Mouse (Mus musculus) liver, postnatal 0 days (tissue): ENCODE results near the gene Lexm. TPM values are rescaled to one million over a fixed set of nuclear protein-coding genes. Genes with fewer than 3 reads are reported as not detected.

Source experiments
- ATAC-seq: fragments of 200-750 bp; cut with Nextera tagmentation; 2 replicates; pipeline ENCODE4 v1.8.0; 2017; ENCODE audit warnings: mild to moderate bottlenecking, moderate library complexity
- DNase-seq: peaks from one replicate; pipeline ENCODE4 v3.0.0-alpha.2; 2016
- H3K27ac ChIP-seq: fragments of 300-500 bp; sonication (generic); 2 replicates; pipeline ENCODE4 v1.5.1; 2014; ENCODE audit warnings: antibody characterized with exemption, moderate library complexity, mild to moderate bottlenecking, low read depth
- H3K27me3 ChIP-seq: fragments of 300-500 bp; sonication (generic); 2 replicates; pipeline ENCODE4 v1.6.1; 2014; ENCODE audit warnings: low read length, control low read depth, mixed read lengths; ENCODE audit not compliant: insufficient read depth
- H3K36me3 ChIP-seq: fragments of 300-500 bp; sonication (generic); replicated peaks from 2 replicates; pipeline ENCODE4 v1.6.1; 2014; ENCODE audit warnings: mild to moderate bottlenecking, control low read depth, low read length, moderate library complexity, mixed read lengths; ENCODE audit not compliant: insufficient read depth
- H3K4me1 ChIP-seq: fragments of 300-500 bp; sonication (generic); 2 replicates; pipeline ENCODE4 v1.6.1; 2014; ENCODE audit warnings: antibody characterized with exemption, mild to moderate bottlenecking, control low read depth; ENCODE audit not compliant: insufficient read depth
- H3K4me2 ChIP-seq: fragments of 300-500 bp; sonication (generic); 2 replicates; pipeline ENCODE4 v1.6.1; 2014; ENCODE audit warnings: low read depth, mild to moderate bottlenecking, low read length, moderate library complexity, mixed read lengths
- H3K4me3 ChIP-seq: fragments of 300-500 bp; sonication (generic); 2 replicates; pipeline ENCODE4 v1.5.1; 2014; ENCODE audit warnings: low read depth, low read length
- H3K9ac ChIP-seq: fragments of 300-500 bp; sonication (generic); replicated peaks from 2 replicates; pipeline ENCODE4 v1.6.1; 2014; ENCODE audit warnings: mild to moderate bottlenecking, moderate library complexity
- H3K9me3 ChIP-seq: fragments of 300-500 bp; sonication (generic); 2 replicates; pipeline ENCODE4 v1.6.1; 2016; ENCODE audit warnings: mild to moderate bottlenecking, control low read depth, low read length, mixed read lengths
- CTCF ChIP-seq: sonication (generic); IDR thresholded peaks from 2 replicates; pipeline ENCODE4 v1.5.1; 2016; ENCODE audit warnings: antibody characterized with exemption, low read depth
- EP300 ChIP-seq: IDR thresholded peaks from 2 replicates; pipeline ENCODE4 v1.6.1; 2016; ENCODE audit warnings: antibody characterized with exemption, low read depth, mild to moderate bottlenecking
- WGBS: fragments of 180-500 bp; shearing (Covaris S2); extraction: QIAGEN DNeasy Blood & Tissue Kit; methylation state at CpG from one replicate; pipeline ENCODE4 v1.1.7; 2014; ENCODE audit not compliant: insufficient replicate concordance; 5-methylcytosine and 5-hydroxymethylcytosine counted together
- polyA plus RNA-seq: library from polyadenylated mRNA; unstranded; fragments of >200 nt; fragmentation: Nextera tagmentation; extraction: Ambion mirVana; gene quantifications from 2 replicates; pipeline ENCODE4 v1.2.1, GENCODE M21; 2015

Lexm gene
- polyA plus RNA-seq, 1 experiment from 2014 or later, result not detected

- no peaks in the 10 kb centered on the region for H3K9me3 ChIP-seq
- peaks cover 9% of the 10 kb centered on the region; the same call in 1 of the 2 replicates for H3K36me3 ChIP-seq
- peak overlapping the region; percentile 85 for H3K4me3 ChIP-seq
- H3K4me2 ChIP-seq, result peak overlapping the region; percentile 98
- peak overlapping the region; percentile 95 for H3K27ac ChIP-seq
- H3K27me3 ChIP-seq, result 0 out of 2 replicates have a peak, but pooled peaks cover 3% of the 10 kb centered on the region
- WGBS, result 4% methylated on average over 19 of the region's 20 CpGs
- TF ChIP-seq CTCF (no peak), EP300 (peak; percentile 39; the same call in 1 of the 2 replicates)
- peak overlapping the region; percentile 83 for H3K9ac ChIP-seq
- DNase-seq, result no peak
- ATAC-seq, result peak; percentile 71
- H3K4me1 ChIP-seq, result peaks cover 9% of the 10 kb centered on the region
Observed at GRCm38 (mm10) chr4:106560213-106560845, 56.7 kb downstream of the Lexm start.

GRCm38 (mm10) chr4:106559343-106560212 lies 57.5 kb downstream of the Lexm start:
- ATAC-seq, result peak; percentile 54
- H3K9me3 ChIP-seq, result no peaks in the 10 kb centered on the region
- H3K27me3 ChIP-seq, result 0 out of 2 replicates have a peak, but pooled peaks cover 3% of the 10 kb centered on the region
- peak overlapping the region; percentile 95 for H3K27ac ChIP-seq
- 0 out of 2 replicates have a peak, but pooled peaks cover 2% of the 10 kb centered on the region for H3K36me3 ChIP-seq
- DNase-seq, result peak; percentile 38
- H3K4me3 ChIP-seq, result peak overlapping the region; percentile 85
- peak overlapping the region; percentile 83 for H3K9ac ChIP-seq
- TF ChIP-seq CTCF, result no peak
- peak; percentile 66 for TF ChIP-seq EP300
- peaks cover 9% of the 10 kb centered on the region for H3K4me1 ChIP-seq
- 31% methylated on average over 13 of the region's 13 CpGs for WGBS
- H3K4me2 ChIP-seq, result peak overlapping the region; percentile 98

DNA sequence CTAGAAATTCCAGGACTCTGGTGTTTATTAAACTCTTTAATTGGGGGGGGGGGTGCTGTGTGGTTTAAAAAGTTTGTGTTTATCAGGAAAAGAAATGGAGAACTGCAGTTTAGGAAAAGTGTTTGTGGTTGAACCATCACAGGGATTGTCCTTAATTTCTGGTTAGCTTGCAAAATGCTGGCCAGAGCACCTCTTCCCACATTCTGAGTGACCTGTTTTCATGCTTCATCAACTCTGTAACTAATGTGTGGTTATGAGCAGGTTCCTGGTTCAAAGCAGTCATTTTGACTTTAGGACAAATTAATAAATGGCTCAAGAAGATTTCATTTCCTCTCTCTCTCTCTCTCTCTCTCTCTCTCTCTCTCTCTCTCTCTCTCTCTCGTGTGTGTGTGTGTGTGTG lies 59.1 kb downstream of the Lexm start:
- H3K27ac ChIP-seq, result peak overlapping the region; percentile 95
- TF ChIP-seq CTCF (no peak), EP300 (no peak)
- 0 out of 2 replicates have a peak, but pooled peaks cover 3% of the 10 kb centered on the region for H3K27me3 ChIP-seq
- H3K9ac ChIP-seq, result no peak overlapping the region
- H3K4me3 ChIP-seq, result no peak overlapping the region
- ATAC-seq (no peak), DNase-seq (no peak)
- no peaks in the 10 kb centered on the region for H3K36me3 ChIP-seq
- no peaks in the 10 kb centered on the region for H3K9me3 ChIP-seq
- no peak overlapping the region for H3K4me2 ChIP-seq
- H3K4me1 ChIP-seq, result peaks cover 9% of the 10 kb centered on the region
- no CpG with 5 or more reads among the region's 1 CpGs for WGBS

DNA sequence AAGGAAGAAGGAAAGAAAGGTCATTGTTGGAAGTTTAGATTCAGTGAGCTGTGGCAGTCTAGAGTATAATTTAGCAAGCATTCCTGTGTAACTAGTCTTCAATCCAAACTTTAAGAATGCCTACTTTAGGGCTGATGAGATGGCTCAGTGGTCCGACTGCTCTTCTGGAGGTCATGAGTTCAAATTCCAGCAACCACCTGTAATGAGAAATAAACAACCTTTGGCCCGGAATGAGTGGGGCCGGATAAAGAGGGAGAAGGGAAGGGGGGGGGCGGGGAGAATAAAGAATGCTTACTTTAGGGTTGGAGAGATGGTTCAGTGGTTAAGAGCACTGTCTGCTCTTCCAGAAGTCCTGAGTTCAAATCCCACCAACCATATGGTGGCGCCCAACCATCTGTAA lies 59.8 kb downstream of the Lexm start:
- WGBS, result 63% methylated on average over 5 of the region's 5 CpGs
- no peaks in the 10 kb centered on the region for H3K9me3 ChIP-seq
- TF ChIP-seq EP300 (no peak), CTCF (no peak)
- H3K4me3 ChIP-seq, result no peak overlapping the region
- no peak for ATAC-seq
- no peak overlapping the region; the same call in 1 of the 2 replicates for H3K27ac ChIP-seq
- no peaks in the 10 kb centered on the region for H3K36me3 ChIP-seq
- H3K4me2 ChIP-seq, result no peak overlapping the region
- 0 out of 2 replicates have a peak, but pooled peaks cover 3% of the 10 kb centered on the region for H3K27me3 ChIP-seq
- no peak for DNase-seq
- H3K9ac ChIP-seq, result no peak overlapping the region
- peaks cover 9% of the 10 kb centered on the region for H3K4me1 ChIP-seq

- Histone ChIP-seq H3K27me3 (no peaks in the 10 kb centered on the region), H3K9me3 (no peaks in the 10 kb centered on the region), H3K4me2 (no peak overlapping the region), H3K36me3 (no peaks in the 10 kb centered on the region), H3K27ac (0 out of 2 replicates have a peak overlapping the region, but pooled peaks have one; percentile 16), H3K4me3 (no peak overlapping the region), H3K9ac (no peak overlapping the region), H3K4me1 (peaks cover 6% of the 10 kb centered on the region)
- WGBS, result 60% methylated on average over 8 of the region's 8 CpGs
- ATAC-seq (peak; percentile 58; the same call in 1 of the 2 replicates), DNase-seq (no peak)
- TF ChIP-seq EP300, result no peak
- no peak for TF ChIP-seq CTCF
Observed at GRCm38 (mm10) chr4:106550516-106551166, 66.4 kb downstream of the Lexm start.
